Mouse (Mus musculus): ENCODE measurements around the gene Prr5.

Gene Prr5

DNA sequence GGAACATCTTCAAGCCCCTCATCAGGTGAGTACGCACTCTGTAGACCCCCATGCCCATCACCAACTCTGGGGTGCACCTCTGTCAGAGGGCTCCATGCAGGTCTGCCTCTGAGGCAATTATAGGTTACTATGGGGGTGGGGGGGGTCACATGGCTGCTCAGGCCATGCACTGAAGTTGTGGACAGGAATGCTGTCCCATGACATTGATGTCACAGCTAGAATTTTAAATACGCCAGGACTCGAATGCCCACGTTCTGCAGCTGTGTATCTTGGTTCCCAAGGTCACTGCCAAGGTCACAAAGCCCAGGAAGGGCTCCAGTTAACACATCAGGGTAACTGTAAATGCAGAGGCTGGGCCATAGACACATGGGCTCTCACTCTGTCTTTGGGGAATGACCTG lies 76.4 kb downstream of the Prr5 start:
- no peak for DNase-seq (ENCODE audit: extremely low read depth, insufficient read length, low spot score)

Measured in 3134 (cell line).